Mouse (Mus musculus) midbrain, embryonic 11.5 days (tissue): ENCODE measurements at regions not wholly inside any gene's neighbourhood (a gene's known extent, or its start where the extent isn't known, plus 50 kb on each side); places are given as distances from the start of the nearest gene placed in this dataset.

Source experiments
- ATAC-seq: fragments of 200-750 bp; cut with Nextera tagmentation; 2 replicates; pipeline ENCODE4 v1.8.0; 2017; ENCODE audit warnings: moderate TSS enrichment, moderate library complexity; ENCODE audit not compliant: low FRiP score
- DNase-seq: peaks from one replicate; pipeline ENCODE4 v3.0.0; 2015; ENCODE audit warnings: low spot score; ENCODE audit errors: missing footprints
- H3K27ac ChIP-seq: fragments of 300-500 bp; sonication (generic); 2 replicates; pipeline ENCODE4 v1.5.1; 2014; ENCODE audit warnings: low read depth, low read length
- H3K27me3 ChIP-seq: fragments of 300-500 bp; sonication (generic); 2 replicates; pipeline ENCODE4 v1.6.1; 2014; ENCODE audit warnings: mild to moderate bottlenecking, low read length, moderate library complexity, mixed read lengths; ENCODE audit not compliant: control insufficient read depth, insufficient read depth
- H3K36me3 ChIP-seq: fragments of 300-500 bp; sonication (generic); 2 replicates; pipeline ENCODE4 v1.6.1; 2014; ENCODE audit warnings: mild to moderate bottlenecking, low read length, moderate library complexity, mixed read lengths; ENCODE audit not compliant: control insufficient read depth, insufficient read depth
- H3K4me1 ChIP-seq: fragments of 300-500 bp; sonication (generic); 2 replicates; pipeline ENCODE4 v1.6.1; 2014; ENCODE audit warnings: low read length; ENCODE audit not compliant: control insufficient read depth, insufficient read depth
- H3K4me2 ChIP-seq: fragments of 300-500 bp; sonication (generic); 2 replicates; pipeline ENCODE4 v1.6.1; 2014; ENCODE audit warnings: mild to moderate bottlenecking, moderate library complexity
- H3K4me3 ChIP-seq: fragments of 300-500 bp; sonication (generic); 2 replicates; pipeline ENCODE4 v1.5.1; 2014; ENCODE audit warnings: low read depth, low read length
- H3K9ac ChIP-seq: fragments of 300-500 bp; sonication (generic); 2 replicates; pipeline ENCODE4 v1.6.1; 2014; ENCODE audit warnings: low read length
- H3K9me3 ChIP-seq: fragments of 300-500 bp; sonication (generic); 2 replicates; pipeline ENCODE4 v1.6.1; 2016; ENCODE audit warnings: low read length; ENCODE audit not compliant: control insufficient read depth
- WGBS: fragments of 180-500 bp; shearing (Covaris S2); extraction: QIAGEN DNeasy Blood & Tissue Kit; methylation state at CpG from one replicate; pipeline ENCODE4 v1.1.7; 2014; 5-methylcytosine and 5-hydroxymethylcytosine counted together

GRCm38 (mm10) chr13:107528724-107529456, 507.0 kb upstream of the Kif2a start:
- ATAC-seq: no peak
- H3K4me3 ChIP-seq: no peak overlapping the region
- WGBS: 75% methylated on average over 15 of the region's 15 CpGs
- no peak overlapping the region for H3K27ac ChIP-seq
- DNase-seq: peak; percentile 69
- no peak overlapping the region for H3K9ac ChIP-seq
- no peaks in the 10 kb centered on the region for H3K36me3 ChIP-seq
- no peaks in the 10 kb centered on the region for H3K9me3 ChIP-seq
- no peaks in the 10 kb centered on the region for H3K27me3 ChIP-seq
- no peaks in the 10 kb centered on the region for H3K4me1 ChIP-seq
- no peak overlapping the region for H3K4me2 ChIP-seq

GRCm38 (mm10) chr13:107522942-107523341, 501.0 kb upstream of the Kif2a start:
- no peak overlapping the region for H3K4me2 ChIP-seq
- H3K36me3 ChIP-seq: no peaks in the 10 kb centered on the region
- 87% methylated on average over 3 of the region's 3 CpGs for WGBS
- H3K4me1 ChIP-seq: no peaks in the 10 kb centered on the region
- no peak overlapping the region for H3K27ac ChIP-seq
- no peak for ATAC-seq
- no peak overlapping the region for H3K9ac ChIP-seq
- DNase-seq: peak; percentile 61
- no peak overlapping the region for H3K4me3 ChIP-seq
- no peaks in the 10 kb centered on the region for H3K27me3 ChIP-seq
- no peaks in the 10 kb centered on the region for H3K9me3 ChIP-seq

- ATAC-seq: no peak
- Histone ChIP-seq H3K9ac (no peak overlapping the region), H3K4me1 (no peaks in the 10 kb centered on the region), H3K9me3 (no peaks in the 10 kb centered on the region), H3K27ac (no peak overlapping the region), H3K4me3 (no peak overlapping the region), H3K27me3 (no peaks in the 10 kb centered on the region), H3K36me3 (no peaks in the 10 kb centered on the region), H3K4me2 (no peak overlapping the region)
- 93% methylated on average over 3 of the region's 3 CpGs for WGBS
- DNase-seq: no peak
These were observed 492.3 kb upstream of the Kif2a start for GRCm38 (mm10) chr13:107514236-107514635.

DNA sequence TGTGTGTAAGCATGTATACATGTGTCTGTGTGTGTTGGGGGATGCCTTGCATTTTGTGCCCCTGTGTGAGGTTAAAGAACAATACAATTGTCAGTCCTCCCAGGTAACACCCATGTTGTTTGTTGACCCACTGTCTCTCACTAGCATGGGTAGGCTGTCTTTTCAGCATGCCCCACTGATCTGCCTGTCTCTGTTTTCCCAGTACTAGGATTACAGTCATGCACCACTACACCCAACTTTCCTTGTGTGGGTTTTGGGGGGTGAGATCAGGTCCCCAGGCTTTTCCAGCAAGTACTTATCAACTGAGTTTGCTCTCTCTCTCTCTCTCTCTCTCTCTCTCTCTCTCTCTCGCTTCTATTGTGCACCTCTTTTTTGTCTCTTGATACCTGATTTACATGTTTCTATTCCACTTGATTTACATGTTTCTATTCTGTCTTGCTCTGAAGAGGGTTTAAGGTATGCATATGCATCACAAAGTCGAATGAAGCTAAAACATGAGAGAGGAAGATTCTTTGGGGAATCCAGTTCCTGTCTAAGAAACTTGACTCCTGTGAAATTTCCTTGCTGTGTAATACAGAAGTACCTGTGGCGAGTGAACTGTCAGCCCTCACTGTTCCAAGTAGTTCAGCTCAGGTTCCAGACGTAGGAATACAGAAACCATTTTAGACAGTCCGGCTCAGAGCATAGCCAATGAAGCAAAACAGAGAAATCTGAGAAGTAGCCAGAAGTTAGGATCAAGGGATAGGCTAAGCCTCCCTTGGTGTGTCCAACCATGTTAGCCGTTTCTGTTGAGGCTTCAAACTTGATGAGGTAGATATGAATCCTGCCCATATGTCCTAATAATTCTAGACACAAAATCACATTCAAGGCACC, 491.6 kb upstream of the Kif2a start:
- Histone ChIP-seq H3K36me3 (no peaks in the 10 kb centered on the region), H3K9me3 (no peaks in the 10 kb centered on the region), H3K9ac (no peak overlapping the region), H3K27me3 (no peaks in the 10 kb centered on the region), H3K27ac (no peak overlapping the region), H3K4me1 (no peaks in the 10 kb centered on the region), H3K4me2 (no peak overlapping the region), H3K4me3 (no peak overlapping the region)
- WGBS: 73% methylated on average over 6 of the region's 6 CpGs
- ATAC-seq (no peak), DNase-seq (peak; percentile 57)

DNA sequence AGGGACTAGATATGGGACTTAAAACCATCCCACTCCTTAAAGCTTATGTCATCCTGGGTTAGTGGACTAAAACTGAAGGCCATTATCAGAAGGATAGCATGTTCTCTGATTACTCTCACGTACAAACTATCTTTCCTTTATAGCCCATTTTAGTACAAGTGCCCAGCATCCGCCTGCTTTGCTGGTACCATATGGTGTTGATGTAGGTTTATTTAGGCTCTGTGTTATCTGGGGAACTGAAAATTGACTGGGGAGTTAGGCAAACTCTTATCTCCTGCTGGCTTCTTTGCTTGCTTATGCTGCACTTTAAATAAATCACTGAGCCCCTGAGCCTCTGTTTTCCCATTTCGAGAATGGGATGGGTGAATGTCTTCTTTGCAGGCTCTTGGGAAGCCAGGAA, 485.4 kb upstream of the Kif2a start:
- no peak overlapping the region for H3K27ac ChIP-seq
- no peak overlapping the region for H3K9ac ChIP-seq
- DNase-seq (peak; percentile 70), ATAC-seq (no peak)
- no peak overlapping the region for H3K4me3 ChIP-seq
- H3K36me3 ChIP-seq: no peaks in the 10 kb centered on the region
- H3K9me3 ChIP-seq: no peaks in the 10 kb centered on the region
- no peaks in the 10 kb centered on the region for H3K27me3 ChIP-seq
- 78% methylated on average over 3 of the region's 3 CpGs for WGBS
- no peaks in the 10 kb centered on the region; the same call in 1 of the 2 replicates for H3K4me1 ChIP-seq
- no peak overlapping the region for H3K4me2 ChIP-seq

GRCm38 (mm10) chr13:107506832-107507231, 484.9 kb upstream of the Kif2a start:
- Histone ChIP-seq H3K4me1 (no peaks in the 10 kb centered on the region; the same call in 1 of the 2 replicates), H3K9me3 (no peaks in the 10 kb centered on the region), H3K4me2 (no peak overlapping the region), H3K27me3 (no peaks in the 10 kb centered on the region), H3K27ac (no peak overlapping the region), H3K4me3 (no peak overlapping the region), H3K9ac (no peak overlapping the region), H3K36me3 (no peaks in the 10 kb centered on the region)
- ATAC-seq (no peak), DNase-seq (peak; percentile 81)
- WGBS: 71% methylated on average over 4 of the region's 4 CpGs

DNA sequence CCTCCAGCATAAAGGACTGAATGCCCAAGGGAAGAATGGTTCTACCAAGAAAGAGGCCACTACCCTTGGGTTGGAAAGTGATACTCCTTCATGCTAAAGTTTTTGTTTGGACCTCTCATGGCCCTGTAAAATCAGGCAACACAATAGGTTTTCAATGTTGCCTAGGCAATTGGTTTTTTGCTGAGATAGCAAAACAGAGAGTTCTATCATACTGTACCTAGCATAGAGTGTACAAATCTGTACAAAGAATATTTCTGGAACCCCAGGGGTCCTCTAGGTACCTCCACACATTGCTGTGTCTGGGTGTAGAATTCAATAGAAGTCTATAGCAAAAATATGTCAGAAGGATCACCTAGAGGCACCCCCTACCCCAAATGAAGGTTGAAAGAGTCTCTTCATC, 483.4 kb upstream of the Kif2a start:
- DNase-seq (peak; percentile 31), ATAC-seq (no peak)
- no peaks in the 10 kb centered on the region; the same call in 1 of the 2 replicates for H3K4me1 ChIP-seq
- H3K36me3 ChIP-seq: no peaks in the 10 kb centered on the region
- no peak overlapping the region for H3K4me2 ChIP-seq
- H3K9ac ChIP-seq: no peak overlapping the region
- no peaks in the 10 kb centered on the region for H3K27me3 ChIP-seq
- no peak overlapping the region for H3K4me3 ChIP-seq
- no peaks in the 10 kb centered on the region for H3K9me3 ChIP-seq
- no peak overlapping the region for H3K27ac ChIP-seq

DNA sequence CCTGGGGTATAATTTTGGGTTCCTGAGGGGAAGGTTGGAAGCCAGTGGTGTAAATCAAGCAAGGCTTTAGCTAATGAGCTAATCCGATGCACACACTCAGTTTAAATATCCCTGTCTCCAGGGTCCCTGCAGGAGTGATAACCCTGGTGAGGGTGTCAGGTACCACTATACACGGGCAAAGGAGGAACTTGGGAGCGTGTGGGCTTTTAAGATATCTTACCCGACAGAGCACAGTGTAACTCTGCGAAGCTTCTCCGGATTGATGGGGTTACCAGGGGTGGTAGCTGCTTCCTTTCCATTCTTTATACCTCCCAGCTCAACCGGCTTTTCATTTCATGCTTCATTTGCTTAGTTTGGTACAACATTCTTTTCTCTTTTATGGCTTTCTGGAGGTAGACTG, 480.3 kb upstream of the Kif2a start:
- Histone ChIP-seq H3K4me2 (no peak overlapping the region), H3K27me3 (no peaks in the 10 kb centered on the region), H3K9ac (no peak overlapping the region), H3K27ac (no peak overlapping the region), H3K4me3 (no peak overlapping the region), H3K4me1 (no peaks in the 10 kb centered on the region; the same call in 1 of the 2 replicates), H3K36me3 (no peaks in the 10 kb centered on the region), H3K9me3 (no peaks in the 10 kb centered on the region)
- ATAC-seq: no peak
- 31% methylated on average over 7 of the region's 7 CpGs for WGBS
- peak; percentile 28 for DNase-seq

GRCm38 (mm10) chr13:107500776-107501489, 479.0 kb upstream of the Kif2a start:
- DNase-seq: peak; percentile 69
- no peak overlapping the region for H3K9ac ChIP-seq
- 86% methylated on average over 12 of the region's 12 CpGs for WGBS

More at GRCm38 (mm10) chr13:107500776-107501489, 479.0 kb upstream of the Kif2a start:
- Histone ChIP-seq H3K4me3 (no peak overlapping the region), H3K27ac (no peak overlapping the region), H3K9me3 (no peaks in the 10 kb centered on the region), H3K4me1 (no peaks in the 10 kb centered on the region; the same call in 1 of the 2 replicates), H3K27me3 (no peaks in the 10 kb centered on the region), H3K4me2 (no peak overlapping the region), H3K36me3 (no peaks in the 10 kb centered on the region)
- ATAC-seq: no peak
